Mouse (Mus musculus) lung, adult 2 months (tissue): ENCODE measurements at regions not wholly inside any gene's neighbourhood (a gene's known extent, or its start where the extent isn't known, plus 50 kb on each side); places are given as distances from the start of the nearest gene placed in this dataset.

Source experiments
- CTCF ChIP-seq: fragments of 200-500 bp; IDR thresholded peaks from 2 replicates; pipeline ENCODE4 v1.5.1; 2011; ENCODE audit warnings: mild to moderate bottlenecking, low read length, control low read depth; ENCODE audit not compliant: insufficient read depth
- POLR2A ChIP-seq: fragments of 200-500 bp; IDR thresholded peaks from 2 replicates; pipeline ENCODE4 v1.6.1; 2011; ENCODE audit warnings: low read depth, mild to moderate bottlenecking, control low read depth, low read length, borderline replicate concordance; ENCODE audit errors: extremely low read depth

- TF ChIP-seq CTCF (no peak), POLR2A (no peak)
These were observed 146.2 kb upstream of the Hhip start for GRCm38 (mm10) chr8:80203769-80204677.
